ENCODE assay signal across 8 mouse cellular contexts in genomic region chrX:60403764-60404667, GRCm38 (mm10).
DNase-seq lines count a peak whose midpoint lies in the region; ATAC-seq and TF ChIP-seq lines count a peak whose summit lies in the region.

No protein-coding gene starts in this region.

- DNase-seq in c-Kit-negative CD71-positive TER-119-positive erythroid progenitor cells, embryonic 14.5 days (ENCODE audit: low read depth, low spot score), result peak; percentile 47
- peak; percentile 78 for DNase-seq in kidney, postnatal 14 days
- peak; percentile 58 to 66 for DNase-seq in lung, adult 18-20 months
- DNase-seq in thymus, adult 18-20 months, result peak; percentile 32 to 41

- H3K9ac ChIP-seq in heart, embryonic 14.5 days (ENCODE audit: low read length), result peak overlapping the region; percentile 91

- peaks cover 13% of the 10 kb centered on the region for H3K4me1 ChIP-seq in E14TG2a.4 (replicated peaks; ENCODE audit: low read depth, low read length)
- H3K4me1 ChIP-seq in heart, embryonic 14.5 days (ENCODE audit: control insufficient read depth in 2 of 2, insufficient read depth in 2 of 2, low read length in 2 of 2), result no peaks in the 10 kb centered on the region
- no peaks in the 10 kb centered on the region for H3K4me1 ChIP-seq in olfactory bulb, adult 2 months (ENCODE audit: control insufficient read depth, insufficient read depth, low read length)

- WGBS in heart, embryonic 14.5 days, result 11% methylated on average over 84 of the region's 126 CpGs
- WGBS in olfactory bulb, adult 2 months, result 23% methylated on average over 99 of the region's 126 CpGs

- ATAC-seq in erythroid progenitor cell, adult 5-6 weeks (replicated peaks; ENCODE audit: low FRiP score, poor library complexity, severe bottlenecking), result peak; percentile 81
- peak; percentile 85 for ATAC-seq in heart, embryonic 14.5 days (ENCODE audit: insufficient number of reproducible peaks, insufficient read depth, low FRiP score, low read depth)

- H3K9me3 ChIP-seq in E14TG2a.4 (ENCODE audit: low read length), result no peaks in the 10 kb centered on the region
- H3K9me3 ChIP-seq in heart, embryonic 14.5 days (ENCODE audit: control insufficient read depth, low read length), result no peaks in the 10 kb centered on the region

- H3K27ac ChIP-seq in heart, embryonic 14.5 days (replicated peaks in 1 of 2; ENCODE audit: control insufficient read depth in 1 of 2, insufficient read depth in 1 of 2, low read depth in 2 of 2, low read length in 2 of 2), result peak overlapping the region; percentile 63 to 96
- H3K27ac ChIP-seq in olfactory bulb, adult 2 months (ENCODE audit: insufficient read depth, low read depth, low read length), result peak overlapping the region; percentile 83

- TF ChIP-seq CTCF in E14TG2a.4 (conservative IDR thresholded peaks at IDR 0.05; ENCODE audit: low read length), result no peak
- TF ChIP-seq CTCF in olfactory bulb, adult 2 months (IDR thresholded peaks at IDR 0.05; ENCODE audit: insufficient read depth, low read depth, low read length), result no peak

- peak overlapping the region; percentile 76 for H3K4me2 ChIP-seq in heart, embryonic 14.5 days (ENCODE audit: low read length)

- peak overlapping the region; percentile 87 for H3K4me3 ChIP-seq in E14TG2a.4 (replicated peaks; ENCODE audit: low read length)
- peak overlapping the region; percentile 68 to 69 for H3K4me3 ChIP-seq in heart, embryonic 14.5 days (ENCODE audit: control insufficient read depth in 1 of 2, insufficient read depth in 1 of 2, low read depth in 1 of 2, low read length in 2 of 2)
- H3K4me3 ChIP-seq in olfactory bulb, adult 2 months (ENCODE audit: insufficient read depth, low read depth, low read length), result peak overlapping the region; percentile 88

- peaks cover 11% of the 10 kb centered on the region; the same call in 1 of the 2 replicates for H3K27me3 ChIP-seq in E14TG2a.4 (ENCODE audit: insufficient read depth, low read length)
- no peaks in the 10 kb centered on the region for H3K27me3 ChIP-seq in heart, embryonic 14.5 days (ENCODE audit: control insufficient read depth, insufficient read depth, low read length)

- no peak for TF ChIP-seq POLR2A in olfactory bulb, adult 2 months (IDR thresholded peaks at IDR 0.05; ENCODE audit: insufficient read depth, low read depth, low read length)

- no peaks in the 10 kb centered on the region for H3K36me3 ChIP-seq in E14TG2a.4 (ENCODE audit: insufficient read depth, low read length)
- H3K36me3 ChIP-seq in heart, embryonic 14.5 days (ENCODE audit: control insufficient read depth, insufficient read depth, low read length), result no peaks in the 10 kb centered on the region

Comparison
In these comparisons a context has a peak if more than half of its experiments do, and no peak if none do; other contexts are left out.
1. Peak in every context shown above with its lines: DNase-seq, ATAC-seq, H3K4me3 ChIP-seq and H3K27ac ChIP-seq.